Mouse (Mus musculus) hindbrain, embryonic 11.5 days (tissue): ENCODE data around the gene Olfr13. TPM values are rescaled to one million over a fixed set of nuclear protein-coding genes. Genes with fewer than 3 reads are reported as not detected.
"Not testable (repeated sequence)": the region's sequence is repeated elsewhere in the genome, so short reads cannot be mapped to it uniquely, and the experiment has no call there.

Source experiments
- ATAC-seq: fragments of 200-750 bp; cut with Nextera tagmentation; 2 replicates; pipeline ENCODE4 v1.8.0; 2017; ENCODE audit warnings: mild to moderate bottlenecking, moderate TSS enrichment, moderate library complexity; ENCODE audit not compliant: low FRiP score
- DNase-seq: peaks from one replicate; pipeline ENCODE4 v3.0.0-alpha.2; 2015; ENCODE audit warnings: low spot score
- H3K27ac ChIP-seq: fragments of 300-500 bp; sonication (generic); 2 replicates; pipeline ENCODE4 v1.5.1; 2014; ENCODE audit warnings: mild to moderate bottlenecking, low read depth, low read length
- H3K27me3 ChIP-seq: fragments of 300-500 bp; sonication (generic); 2 replicates; pipeline ENCODE4 v1.6.1; 2014; ENCODE audit warnings: mild to moderate bottlenecking, low read length, moderate library complexity, mixed read lengths; ENCODE audit not compliant: control insufficient read depth, insufficient read depth
- H3K36me3 ChIP-seq: fragments of 300-500 bp; sonication (generic); 2 replicates; pipeline ENCODE4 v1.6.1; 2014; ENCODE audit warnings: mild to moderate bottlenecking, low read length, moderate library complexity, mixed read lengths; ENCODE audit not compliant: control insufficient read depth, insufficient read depth
- H3K4me1 ChIP-seq: fragments of 300-500 bp; sonication (generic); replicated peaks from 2 replicates; pipeline ENCODE4 v1.6.1; 2014; ENCODE audit warnings: low read length, mixed read lengths; ENCODE audit not compliant: control insufficient read depth, insufficient read depth
- H3K4me2 ChIP-seq: fragments of 300-500 bp; sonication (generic); replicated peaks from 2 replicates; pipeline ENCODE4 v1.6.1; 2014; ENCODE audit warnings: mild to moderate bottlenecking, low read depth, low read length
- H3K4me3 ChIP-seq: fragments of 300-500 bp; sonication (generic); 2 replicates; pipeline ENCODE4 v1.5.1; 2014; ENCODE audit warnings: low read depth, low read length
- H3K9ac ChIP-seq: fragments of 300-500 bp; sonication (generic); 2 replicates; pipeline ENCODE4 v1.6.1; 2014; ENCODE audit warnings: low read depth, low read length
- H3K9me3 ChIP-seq: fragments of 300-500 bp; sonication (generic); 2 replicates; pipeline ENCODE4 v1.6.1; 2016; ENCODE audit warnings: low read length; ENCODE audit not compliant: control insufficient read depth
- WGBS: fragments of 180-500 bp; shearing (Covaris S2); extraction: QIAGEN DNeasy Blood & Tissue Kit; methylation state at CpG from one replicate; pipeline ENCODE4 v1.1.7; 2014; 5-methylcytosine and 5-hydroxymethylcytosine counted together
- polyA plus RNA-seq: library from polyadenylated mRNA; unstranded; fragments of >200 nt; fragmentation: Nextera tagmentation; extraction: Ambion mirVana; gene quantifications from 2 replicates; pipeline ENCODE4 v1.2.1, GENCODE M21; 2014

Gene Olfr13
- polyA plus RNA-seq, 1 experiment from 2014 or later = not detected

DNA sequence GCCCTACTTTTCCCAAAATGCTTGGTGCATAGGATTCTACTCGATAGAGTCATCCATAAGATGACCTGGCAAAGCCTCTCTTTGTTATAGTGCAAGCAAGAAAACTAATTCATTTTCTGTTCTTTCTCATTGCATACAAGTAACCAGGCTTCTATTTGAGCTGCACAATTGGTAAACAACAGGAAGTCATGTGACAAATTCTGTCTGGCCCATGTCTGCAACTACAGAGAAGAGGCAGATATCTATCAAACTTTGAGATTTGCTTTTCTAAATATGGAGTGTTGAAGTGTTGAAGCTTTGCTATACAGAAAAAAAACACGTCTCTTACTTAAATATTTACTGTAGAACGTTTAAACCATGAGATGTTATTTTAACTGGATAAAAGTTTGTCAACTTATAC, 26.2 kb downstream of the Olfr13 start:
- DNase-seq (no peak), ATAC-seq (no peak)
- Histone ChIP-seq H3K36me3 (no peaks in the 10 kb centered on the region), H3K4me2 (no peak overlapping the region), H3K9ac (no peak overlapping the region), H3K4me1 (no peaks in the 10 kb centered on the region), H3K27me3 (no peaks in the 10 kb centered on the region), H3K9me3 (no peaks in the 10 kb centered on the region), H3K27ac (no peak overlapping the region), H3K4me3 (no peak overlapping the region)
- 83% methylated on average over 3 of the region's 3 CpGs for WGBS

DNA sequence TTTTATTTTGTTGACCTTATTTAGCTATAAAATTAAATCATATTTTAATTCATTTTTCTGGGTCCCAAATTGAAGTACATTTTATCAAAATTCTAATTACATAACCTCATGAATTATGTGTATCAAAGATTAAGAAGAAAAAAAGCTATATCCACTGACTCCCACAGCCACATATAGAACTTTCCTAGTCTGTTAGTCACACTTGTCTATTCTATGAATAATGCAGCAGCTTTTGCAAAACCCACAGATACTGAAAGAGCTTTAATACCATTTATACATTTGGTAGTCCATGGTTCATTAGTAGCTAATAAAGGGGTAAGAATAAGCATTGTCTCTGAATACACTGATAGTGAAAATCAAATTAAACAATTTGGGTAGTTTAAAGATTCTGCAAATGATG, 30.8 kb downstream of the Olfr13 start:
- DNase-seq = no peak
- no peaks in the 10 kb centered on the region for H3K4me1 ChIP-seq
- no peaks in the 10 kb centered on the region for H3K36me3 ChIP-seq
- H3K27me3 ChIP-seq = no peaks in the 10 kb centered on the region
- no peak overlapping the region for H3K4me2 ChIP-seq
- no peaks in the 10 kb centered on the region for H3K9me3 ChIP-seq
- no peak overlapping the region for H3K27ac ChIP-seq
- ATAC-seq = no peak
- H3K4me3 ChIP-seq = no peak overlapping the region
- no peak overlapping the region for H3K9ac ChIP-seq

DNA sequence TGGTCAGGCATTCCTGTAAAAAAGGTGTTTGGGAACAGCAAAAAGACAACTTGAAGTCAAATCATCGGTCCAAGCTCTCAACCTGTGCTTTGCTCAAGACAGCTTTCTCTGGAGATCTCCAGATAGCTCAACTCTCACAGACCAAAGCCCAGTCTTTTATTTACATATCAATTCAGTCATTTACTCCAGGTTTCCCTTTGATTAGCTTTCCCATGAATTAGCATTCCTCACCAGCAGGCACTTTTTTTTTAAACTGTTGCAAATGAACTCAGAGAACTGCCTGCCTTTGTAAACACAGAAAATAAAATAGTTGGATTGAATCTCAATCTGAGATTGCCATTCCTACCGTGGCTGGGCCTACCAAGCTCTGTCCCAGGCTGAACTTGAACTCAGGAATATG, 33.4 kb downstream of the Olfr13 start:
- no peak overlapping the region for H3K4me3 ChIP-seq
- H3K9ac ChIP-seq = no peak overlapping the region
- ATAC-seq = 0 out of 2 replicates have a peak, but pooled peaks have one; percentile 17
- no peaks in the 10 kb centered on the region for H3K4me1 ChIP-seq
- H3K27ac ChIP-seq = no peak overlapping the region
- H3K27me3 ChIP-seq = no peaks in the 10 kb centered on the region
- no peak for DNase-seq
- H3K36me3 ChIP-seq = no peaks in the 10 kb centered on the region
- no peaks in the 10 kb centered on the region for H3K9me3 ChIP-seq
- whole genome bisulfite sequencing = 34% methylated on average over 2 of the region's 2 CpGs
- H3K4me2 ChIP-seq = no peak overlapping the region

DNA sequence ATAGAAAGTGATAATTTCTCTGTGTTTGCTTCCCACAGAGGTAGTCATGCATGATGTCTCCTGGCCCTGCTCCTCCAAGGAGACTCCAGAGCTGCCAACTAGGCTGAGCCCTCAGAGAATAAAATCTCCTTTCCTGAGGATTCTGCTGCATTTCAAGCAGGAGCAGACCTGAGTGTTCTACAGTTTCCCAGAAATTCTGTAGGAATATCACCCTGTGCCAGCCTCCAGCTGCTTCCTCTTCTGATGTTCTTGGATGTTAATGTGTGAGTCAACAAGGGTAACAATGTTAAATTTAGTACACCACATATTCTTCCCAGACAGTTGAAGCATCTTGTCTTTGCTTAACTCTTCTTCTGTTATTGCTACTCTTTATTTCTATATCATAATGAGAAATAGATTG, 40.9 kb downstream of the Olfr13 start, which contains the start of gene Olfr434:
Gene Olfr434, plus strand, starts transcription at position 149 of the 400 bp plus-strand sequence.
- not testable (repeated sequence) for H3K27me3 ChIP-seq, H3K9ac ChIP-seq, DNase-seq, H3K4me1 ChIP-seq, H3K9me3 ChIP-seq, H3K27ac ChIP-seq, H3K4me3 ChIP-seq, ATAC-seq, H3K36me3 ChIP-seq, H3K4me2 ChIP-seq

Other genes starting within 250 kb of the Olfr13 start
- gene Olfr444, start 223.1 kb upstream of the Olfr13 start, polyA plus RNA-seq = not detected in 2 replicates
- gene Olfr441, start 65.8 kb upstream of the Olfr13 start, polyA plus RNA-seq = not detected in 2 replicates
- gene Olfr237-ps1, start 25.6 kb upstream of the Olfr13 start, polyA plus RNA-seq = not detected in 2 replicates
- gene Olfr437, start 8.9 kb upstream of the Olfr13 start, polyA plus RNA-seq = not detected in 2 replicates
- gene Olfr435, start 25.0 kb downstream of the Olfr13 start, polyA plus RNA-seq = not detected in 2 replicates
- not detected in 2 replicates for gene Olfr434, start 40.9 kb downstream of the Olfr13 start, polyA plus RNA-seq
- gene Olfr47, start 59.4 kb downstream of the Olfr13 start, polyA plus RNA-seq = not detected in 2 replicates
- gene Arhgef5, start 93.4 kb downstream of the Olfr13 start, polyA plus RNA-seq = 3.6 and 4.3 TPM in 2 replicates
- not detected in 2 replicates for gene Nobox, start 137.4 kb downstream of the Olfr13 start, polyA plus RNA-seq